Mouse (Mus musculus) macrophage (primary cell): ENCODE data around the gene 1700001J03Rik. TPM values are rescaled to one million over a fixed set of nuclear protein-coding genes. Genes with fewer than 3 reads are reported as not detected.

Source experiments
- polyA plus RNA-seq: library from polyadenylated mRNA; stranded (reverse); fragments of 250-400 nt; gene quantifications from 3 replicates; pipeline ENCODE4 v1.2.4, GENCODE M21; 2018; ENCODE audit warnings: inconsistent platforms

The 1700001J03Rik gene
- polyA plus RNA-seq, 1 experiment from 2014 or later: 0.22 TPM

Other genes starting within 250 kb of the 1700001J03Rik start
- gene Cyp3a25, start 175.7 kb downstream of the 1700001J03Rik start, polyA plus RNA-seq: not detected in 3 replicates
- gene Cyp3a59, start 106.0 kb downstream of the 1700001J03Rik start, polyA plus RNA-seq: not detected in 3 replicates
- gene Gm5565, start 24.8 kb downstream of the 1700001J03Rik start, polyA plus RNA-seq: not detected in 3 replicates
- gene Gm6309, start 14.6 kb downstream of the 1700001J03Rik start, polyA plus RNA-seq: not detected in 3 replicates
- 26.2 to 32.5 TPM (median 27.2 TPM) in 3 replicates for gene Rnf6, start 36.3 kb upstream of the 1700001J03Rik start, polyA plus RNA-seq
- 17.2 to 24.0 TPM (median 17.3 TPM) in 3 replicates for gene Cdk8, start 45.9 kb upstream of the 1700001J03Rik start, polyA plus RNA-seq
- gene Wasf3, start 199.7 kb upstream of the 1700001J03Rik start, polyA plus RNA-seq: not detected in 3 replicates